Mouse (Mus musculus): Measurements from ENCODE around the gene Sh3bp2. TPM values are rescaled to one million over a fixed set of nuclear protein-coding genes. Genes with fewer than 3 reads are reported as not detected.
"Not testable (repeated sequence)": the region's sequence is repeated elsewhere in the genome, so short reads cannot be mapped to it uniquely, and the experiment has no call there.

Sh3bp2 gene
- total and polyA plus RNA-seq, 2 experiments from 2014 or later = 21.8 to 43.7 TPM

DNA sequence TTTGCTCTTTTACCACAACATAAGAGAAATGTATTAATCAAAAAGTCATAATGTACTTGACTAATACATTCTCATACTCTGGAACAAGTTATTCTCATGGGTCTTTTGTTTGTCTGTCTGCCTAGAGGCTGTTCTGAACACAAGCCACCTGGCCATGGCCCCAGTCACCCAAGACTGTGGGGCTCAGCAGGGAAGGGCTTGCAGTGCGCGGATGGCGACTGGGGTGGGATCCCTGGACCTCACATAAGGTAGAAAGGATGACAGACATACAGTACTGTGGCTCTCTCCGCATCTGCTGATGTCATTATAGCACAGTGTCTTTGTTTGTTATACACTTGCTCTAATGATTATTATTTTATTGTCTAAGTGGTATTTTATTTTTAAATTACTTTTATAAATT is 65.1 kb downstream of the Sh3bp2 start:
- Histone ChIP-seq H3K4me1 (ENCODE audit: insufficient read depth) (no peaks in the 10 kb centered on the region; the same call in 1 of the 2 replicates), H3K27ac (ENCODE audit: low read depth, low read length) (no peak overlapping the region), H3K9me3 (ENCODE audit: low read length) (no peaks in the 10 kb centered on the region), H3K9ac (no peak overlapping the region), H3K27me3 (ENCODE audit: insufficient read depth, low read length) (no peaks in the 10 kb centered on the region), H3K4me2 (ENCODE audit: low read depth) (no peak overlapping the region), H3K36me3 (ENCODE audit: insufficient read depth) (no peaks in the 10 kb centered on the region), H3K4me3 (ENCODE audit: low read depth, low read length) (no peak overlapping the region)
- no peak for ATAC-seq
- DNase-seq = no peak
- WGBS = 14% methylated on average over 4 of the region's 4 CpGs
- no peak for TF ChIP-seq CTCF (IDR thresholded peaks at IDR 0.05; ENCODE audit: low read depth)

DNA sequence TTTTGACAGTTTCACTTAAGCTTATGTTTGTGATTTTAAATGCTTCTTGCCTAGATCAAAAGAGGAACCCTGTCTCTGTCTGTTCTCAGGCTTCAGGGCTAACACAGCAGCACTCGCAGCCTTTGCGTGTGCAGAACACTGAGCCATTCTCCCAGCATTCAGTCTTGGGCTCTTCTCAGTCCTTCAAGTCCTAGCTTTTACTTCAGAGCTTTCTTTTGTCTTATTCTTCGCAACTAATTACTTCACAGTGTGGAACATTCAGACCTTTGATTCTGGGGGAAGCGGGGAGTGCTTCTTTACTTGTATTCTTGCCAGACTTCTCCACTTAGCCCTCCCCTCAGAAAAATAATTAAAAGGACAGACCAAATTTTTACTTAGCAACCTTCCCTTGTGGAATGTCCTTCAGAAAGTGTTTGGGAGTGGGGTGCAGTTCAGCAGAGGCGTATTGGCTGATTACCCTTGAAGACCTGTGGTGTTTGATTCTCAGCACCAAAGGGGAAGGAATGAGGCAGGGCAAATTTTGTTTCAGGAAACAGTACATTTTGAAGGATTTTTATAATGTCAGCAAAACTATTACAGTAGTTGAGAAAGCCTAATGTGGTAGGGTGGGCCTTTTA is 65.9 kb downstream of the Sh3bp2 start:
- peak; percentile 58 for ATAC-seq
- Histone ChIP-seq H3K4me3 (ENCODE audit: low read depth, low read length) (no peak overlapping the region), H3K27me3 (ENCODE audit: insufficient read depth, low read length) (no peaks in the 10 kb centered on the region), H3K9me3 (ENCODE audit: low read length) (no peaks in the 10 kb centered on the region), H3K4me2 (ENCODE audit: low read depth) (no peak overlapping the region), H3K27ac (ENCODE audit: low read depth, low read length) (peak overlapping the region; percentile 4; the same call in 1 of the 2 replicates), H3K9ac (no peak overlapping the region), H3K4me1 (ENCODE audit: insufficient read depth) (no peaks in the 10 kb centered on the region; the same call in 1 of the 2 replicates), H3K36me3 (ENCODE audit: insufficient read depth) (no peaks in the 10 kb centered on the region)
- DNase-seq = peak; percentile 24
- no peak for TF ChIP-seq CTCF (IDR thresholded peaks at IDR 0.05; ENCODE audit: low read depth)
- WGBS = 5% methylated on average over 5 of the region's 5 CpGs

DNA sequence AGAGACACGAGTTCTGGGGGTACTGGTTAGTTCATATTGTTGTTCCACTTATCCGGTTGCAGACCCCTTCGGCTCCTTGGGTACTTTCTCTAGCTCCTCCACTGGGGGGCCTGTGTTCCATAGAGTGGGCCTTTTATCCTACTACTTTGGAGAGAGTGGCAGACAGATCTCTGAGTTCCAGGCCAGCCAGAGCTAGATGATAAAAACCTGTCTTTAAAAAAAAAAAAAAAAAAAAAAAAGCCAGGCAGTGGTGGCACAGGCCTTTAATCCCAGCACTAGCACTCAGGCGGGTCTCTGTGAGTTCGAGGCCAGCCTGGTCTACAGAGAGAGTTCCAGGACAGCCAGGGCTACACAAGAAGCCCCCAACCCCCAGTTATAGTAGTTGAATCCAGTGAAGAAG is 66.6 kb downstream of the Sh3bp2 start:
- not testable (repeated sequence) for H3K36me3 ChIP-seq (ENCODE audit: insufficient read depth); DNase-seq; H3K9ac ChIP-seq; H3K4me1 ChIP-seq (ENCODE audit: insufficient read depth); H3K9me3 ChIP-seq (ENCODE audit: low read length); H3K4me3 ChIP-seq (ENCODE audit: low read depth, low read length); H3K27ac ChIP-seq (ENCODE audit: low read depth, low read length); ATAC-seq; H3K4me2 ChIP-seq (ENCODE audit: low read depth); H3K27me3 ChIP-seq (ENCODE audit: insufficient read depth, low read length)
- WGBS = 54% methylated on average over 5 of the region's 5 CpGs

DNA sequence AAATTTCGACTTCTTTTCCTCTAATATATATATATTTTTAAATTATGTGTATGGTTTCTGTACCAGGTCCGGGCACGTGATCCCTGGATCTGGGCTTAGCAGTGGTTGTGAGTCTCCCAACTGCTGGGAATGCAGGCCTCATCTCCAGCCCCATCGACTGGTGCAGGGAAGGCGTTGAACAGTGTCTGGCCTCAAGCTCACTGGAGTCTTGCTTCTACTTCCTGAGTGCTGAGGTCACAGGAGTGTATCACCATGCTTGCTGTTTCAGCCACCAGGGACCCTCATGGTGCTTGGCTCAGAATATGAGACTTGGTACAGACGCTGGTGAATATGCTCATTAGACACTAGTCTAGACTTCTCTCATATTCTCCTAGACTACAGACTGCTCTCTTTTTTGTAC is 67.0 kb downstream of the Sh3bp2 start:
- Histone ChIP-seq H3K27me3 (ENCODE audit: insufficient read depth, low read length) (no peaks in the 10 kb centered on the region), H3K27ac (ENCODE audit: low read depth, low read length) (no peak overlapping the region), H3K36me3 (ENCODE audit: insufficient read depth) (no peaks in the 10 kb centered on the region), H3K4me3 (ENCODE audit: low read depth, low read length) (no peak overlapping the region), H3K4me1 (ENCODE audit: insufficient read depth) (no peaks in the 10 kb centered on the region; the same call in 1 of the 2 replicates), H3K9me3 (ENCODE audit: low read length) (no peaks in the 10 kb centered on the region), H3K9ac (no peak overlapping the region), H3K4me2 (ENCODE audit: low read depth) (no peak overlapping the region)
- DNase-seq (no peak), ATAC-seq (no peak)
- 88% methylated on average over 6 of the region's 6 CpGs for WGBS
- TF ChIP-seq CTCF (IDR thresholded peaks at IDR 0.05; ENCODE audit: low read depth) = no peak

DNA sequence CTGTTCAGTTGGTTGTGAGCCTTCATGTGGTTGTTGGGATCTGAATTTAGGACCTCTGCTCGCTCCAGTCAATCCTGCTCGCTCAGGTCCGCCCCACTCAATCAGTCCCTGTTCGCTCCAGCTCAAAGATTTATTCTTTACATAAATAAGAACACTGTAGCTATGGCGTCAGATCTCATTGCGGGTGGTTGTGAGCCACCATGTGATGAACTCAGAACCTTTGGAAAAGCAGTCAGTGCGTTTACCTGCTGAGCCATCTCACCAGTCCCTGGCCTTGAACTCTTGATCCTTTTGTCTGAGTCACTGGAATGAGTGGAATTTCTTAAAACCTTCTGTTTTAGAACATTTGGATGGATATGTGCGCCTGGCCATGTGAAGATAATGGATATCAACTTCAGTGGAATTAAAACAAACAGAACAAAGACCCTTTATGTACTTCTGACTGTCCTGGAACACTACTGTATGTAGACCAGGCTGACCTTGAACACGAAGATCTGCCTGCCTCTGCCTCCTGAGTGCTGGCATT is 67.6 kb downstream of the Sh3bp2 start:
- H3K9me3 ChIP-seq (ENCODE audit: low read length) = no peaks in the 10 kb centered on the region
- no peaks in the 10 kb centered on the region; the same call in 1 of the 2 replicates for H3K4me1 ChIP-seq (ENCODE audit: insufficient read depth)
- H3K4me3 ChIP-seq (ENCODE audit: low read depth, low read length) = no peak overlapping the region
- H3K4me2 ChIP-seq (ENCODE audit: low read depth) = no peak overlapping the region
- H3K36me3 ChIP-seq (ENCODE audit: insufficient read depth) = no peaks in the 10 kb centered on the region
- no peak for ATAC-seq
- H3K9ac ChIP-seq = no peak overlapping the region
- no peaks in the 10 kb centered on the region for H3K27me3 ChIP-seq (ENCODE audit: insufficient read depth, low read length)
- no peak for TF ChIP-seq CTCF (IDR thresholded peaks at IDR 0.05; ENCODE audit: low read depth)
- H3K27ac ChIP-seq (ENCODE audit: low read depth, low read length) = no peak overlapping the region
- DNase-seq = no peak
- WGBS = 95% methylated on average over 9 of the region's 9 CpGs

DNA sequence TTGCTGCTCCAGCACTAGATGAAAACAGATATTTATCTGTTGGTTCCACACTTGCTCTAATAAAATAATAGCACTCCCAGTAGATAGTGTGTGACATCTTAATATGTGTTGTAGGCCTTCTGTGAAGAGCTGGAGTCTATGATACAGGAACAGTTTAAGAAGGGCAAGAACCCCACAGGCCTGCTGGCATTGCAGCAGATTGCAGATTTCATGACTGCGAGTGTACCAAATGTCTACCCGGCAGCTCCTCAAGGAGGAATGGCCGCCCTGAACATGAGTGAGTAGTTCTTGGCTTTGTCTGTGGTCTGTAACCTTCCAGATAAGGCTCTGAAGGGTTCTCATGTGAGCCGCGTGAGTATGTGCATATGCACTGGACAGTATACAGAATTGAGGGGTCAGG is 78.9 kb downstream of the Sh3bp2 start:
- Histone ChIP-seq H3K4me2 (ENCODE audit: low read depth) (no peak overlapping the region), H3K27ac (ENCODE audit: low read depth, low read length) (no peak overlapping the region), H3K36me3 (ENCODE audit: insufficient read depth) (peaks cover 45% of the 10 kb centered on the region), H3K4me3 (ENCODE audit: low read depth, low read length) (no peak overlapping the region), H3K4me1 (ENCODE audit: insufficient read depth) (no peaks in the 10 kb centered on the region), H3K9ac (no peak overlapping the region), H3K27me3 (ENCODE audit: insufficient read depth, low read length) (no peaks in the 10 kb centered on the region), H3K9me3 (ENCODE audit: low read length) (no peaks in the 10 kb centered on the region)
- DNase-seq (no peak), ATAC-seq (no peak)
- no peak for TF ChIP-seq CTCF (IDR thresholded peaks at IDR 0.05; ENCODE audit: low read depth)
- 97% methylated on average over 5 of the region's 5 CpGs for WGBS

DNA sequence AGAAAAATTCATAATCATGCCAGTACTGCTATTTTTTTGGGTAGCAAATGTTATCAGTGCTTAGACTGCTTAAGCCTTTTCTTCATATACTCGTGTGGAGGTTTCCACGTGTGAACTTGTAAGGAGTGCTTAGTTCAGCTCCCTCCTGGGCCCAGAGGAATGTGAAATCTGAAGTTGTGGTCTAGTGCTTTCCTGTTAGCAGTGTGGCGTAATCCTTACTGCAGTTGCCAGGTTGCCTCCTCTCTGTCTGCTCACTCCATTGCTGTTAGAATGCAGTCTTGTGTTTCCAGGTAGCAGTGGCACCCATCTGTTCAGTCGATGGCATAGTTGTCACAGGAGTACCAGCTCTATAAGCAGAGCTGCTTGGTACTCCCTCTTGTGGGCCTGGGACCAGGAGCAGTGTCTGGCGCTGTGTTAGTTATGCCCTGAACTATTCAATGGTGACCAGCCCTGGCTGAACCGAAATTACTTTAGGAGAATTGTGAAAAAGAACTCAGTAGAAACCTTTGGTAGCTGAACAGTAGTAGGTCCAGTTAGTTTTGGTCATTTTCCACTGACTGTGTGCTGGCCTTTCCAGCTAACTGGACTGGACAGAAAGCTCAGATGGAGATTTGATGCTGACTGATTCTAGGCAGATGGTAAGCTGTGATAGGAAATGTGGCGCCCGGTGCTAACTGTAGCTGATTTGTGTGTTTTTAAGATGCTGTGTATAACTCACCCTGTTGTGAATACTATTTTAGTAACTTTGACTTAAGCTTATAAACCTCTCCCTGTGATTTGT is 81.7 kb downstream of the Sh3bp2 start:
- 78% methylated on average over 8 of the region's 8 CpGs for WGBS
- Histone ChIP-seq H3K27ac (ENCODE audit: low read depth, low read length) (no peak overlapping the region), H3K4me3 (ENCODE audit: low read depth, low read length) (no peak overlapping the region), H3K27me3 (ENCODE audit: insufficient read depth, low read length) (no peaks in the 10 kb centered on the region), H3K9me3 (ENCODE audit: low read length) (no peaks in the 10 kb centered on the region), H3K36me3 (ENCODE audit: insufficient read depth) (peaks cover 48% of the 10 kb centered on the region), H3K4me2 (ENCODE audit: low read depth) (no peak overlapping the region), H3K4me1 (ENCODE audit: insufficient read depth) (no peaks in the 10 kb centered on the region), H3K9ac (no peak overlapping the region)
- no peak for TF ChIP-seq CTCF (IDR thresholded peaks at IDR 0.05; ENCODE audit: low read depth)
- DNase-seq (no peak), ATAC-seq (no peak)
